Mouse (Mus musculus) ES-Bruce4 (cell line): ENCODE results near the gene Bmp8b. TPM values are rescaled to one million over a fixed set of nuclear protein-coding genes. Genes with fewer than 3 reads are reported as not detected.

Source experiments
- H3K27ac ChIP-seq: 2 replicates; pipeline ENCODE4 v1.5.1; 2012; ENCODE audit warnings: low read length, inconsistent platforms; ENCODE audit not compliant: insufficient read depth
- H3K27me3 ChIP-seq: 2 replicates; pipeline ENCODE4 v1.6.1; 2012; ENCODE audit warnings: mild to moderate bottlenecking, low read length, inconsistent platforms; ENCODE audit not compliant: control insufficient read depth, poor library complexity, insufficient read depth, severe bottlenecking
- H3K36me3 ChIP-seq: 2 replicates; pipeline ENCODE4 v1.6.1; 2012; ENCODE audit warnings: inconsistent platforms, mild to moderate bottlenecking, low read length, moderate library complexity; ENCODE audit not compliant: control insufficient read depth, poor library complexity, insufficient read depth, severe bottlenecking
- H3K4me1 ChIP-seq: one replicate; pipeline ENCODE4 v1.8.1; 2011; ENCODE audit warnings: low read length; ENCODE audit not compliant: control insufficient read depth, insufficient read depth
- H3K4me3 ChIP-seq: 2 replicates; pipeline ENCODE4 v1.5.1; 2011; ENCODE audit warnings: low read depth, mild to moderate bottlenecking, low read length
- H3K9ac ChIP-seq: 2 replicates; pipeline ENCODE4 v1.6.1; 2012; ENCODE audit warnings: low read depth, mild to moderate bottlenecking, inconsistent platforms; ENCODE audit not compliant: poor library complexity, severe bottlenecking
- H3K9me3 ChIP-seq: replicated peaks from 2 replicates; pipeline ENCODE4 v1.6.1; 2012; ENCODE audit warnings: mild to moderate bottlenecking, low read length, inconsistent platforms; ENCODE audit not compliant: control insufficient read depth, poor library complexity, insufficient read depth, severe bottlenecking
- CTCF ChIP-seq: IDR thresholded peaks from one replicate; pipeline ENCODE4 v1.8.1; 2011; ENCODE audit warnings: low read depth, low read length
- EP300 ChIP-seq: IDR thresholded peaks from 2 replicates; pipeline ENCODE4 v1.6.1; 2011; ENCODE audit warnings: low read depth, low read length; ENCODE audit not compliant: insufficient read depth
- POLR2A ChIP-seq: IDR thresholded peaks from one replicate; pipeline ENCODE4 v1.8.1; 2011; ENCODE audit warnings: low read length; ENCODE audit not compliant: insufficient read depth
- polyA plus RNA-seq: library from polyadenylated mRNA; stranded (reverse); fragments of >200 nt; gene quantifications from 2 replicates; pipeline ENCODE4 v1.2.4, GENCODE M21; 2011; ENCODE audit warnings: low read depth; ENCODE audit not compliant: missing spikeins, insufficient read depth, insufficient read length

Bmp8b gene
- polyA plus RNA-seq: 8.7 and 9.4 TPM in 2 replicates

DNA sequence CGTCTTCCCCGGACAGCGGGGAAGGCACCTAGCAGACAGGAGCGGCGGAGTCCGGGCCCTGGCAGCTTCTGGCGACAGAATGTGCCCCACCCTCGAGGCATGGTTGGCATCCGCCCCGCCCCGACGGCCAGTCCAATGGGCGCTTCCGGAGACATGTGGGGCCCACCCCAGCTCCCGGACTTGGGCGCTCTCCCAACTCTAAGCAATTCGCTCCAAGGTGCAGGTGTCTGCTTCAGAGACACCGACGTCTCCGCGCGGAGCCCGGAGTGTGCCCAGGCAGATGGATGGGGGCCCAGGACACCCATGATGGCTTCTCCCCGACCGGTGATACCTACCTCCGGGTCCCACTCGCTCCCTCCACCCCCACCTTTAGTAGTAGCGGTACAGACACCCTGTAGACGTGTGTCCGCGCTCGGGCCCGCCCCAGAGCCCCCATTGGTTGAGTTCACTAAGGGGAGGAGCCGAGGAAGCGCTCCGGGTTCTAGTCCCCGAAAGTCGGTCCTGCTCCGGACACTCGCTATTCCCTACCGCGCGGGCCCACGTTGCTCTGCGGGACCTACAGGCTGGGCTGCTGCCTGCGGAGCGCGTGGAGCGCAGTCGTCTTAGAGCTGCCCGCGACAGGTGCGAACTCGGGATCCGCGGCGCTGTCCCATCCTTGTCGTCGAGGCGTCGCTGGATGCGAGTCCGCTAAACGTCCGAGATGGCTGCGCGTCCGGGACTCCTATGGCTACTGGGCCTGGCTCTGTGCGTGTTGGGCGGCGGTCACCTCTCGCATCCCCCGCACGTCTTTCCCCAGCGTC, at the start of gene Bmp8b:
Gene Bmp8b (plus strand): TSS at position 515 of the 800 bp plus-strand sequence.
- Histone ChIP-seq H3K9me3 (peaks cover 7% of the 10 kb centered on the region), H3K9ac (peak within 1 kb of the TSS; percentile 27), H3K4me1 (no peaks in the 10 kb centered on the region), H3K4me3 (peak within 1 kb of the TSS; percentile 62), H3K27me3 (no peaks in the 10 kb centered on the region), H3K27ac (no peak within 1 kb of the TSS), H3K36me3 (no peaks in the 10 kb centered on the region)
- TF ChIP-seq EP300 (0 out of 2 replicates have a peak, but pooled peaks have one; percentile 21), POLR2A (no peak)

DNA sequence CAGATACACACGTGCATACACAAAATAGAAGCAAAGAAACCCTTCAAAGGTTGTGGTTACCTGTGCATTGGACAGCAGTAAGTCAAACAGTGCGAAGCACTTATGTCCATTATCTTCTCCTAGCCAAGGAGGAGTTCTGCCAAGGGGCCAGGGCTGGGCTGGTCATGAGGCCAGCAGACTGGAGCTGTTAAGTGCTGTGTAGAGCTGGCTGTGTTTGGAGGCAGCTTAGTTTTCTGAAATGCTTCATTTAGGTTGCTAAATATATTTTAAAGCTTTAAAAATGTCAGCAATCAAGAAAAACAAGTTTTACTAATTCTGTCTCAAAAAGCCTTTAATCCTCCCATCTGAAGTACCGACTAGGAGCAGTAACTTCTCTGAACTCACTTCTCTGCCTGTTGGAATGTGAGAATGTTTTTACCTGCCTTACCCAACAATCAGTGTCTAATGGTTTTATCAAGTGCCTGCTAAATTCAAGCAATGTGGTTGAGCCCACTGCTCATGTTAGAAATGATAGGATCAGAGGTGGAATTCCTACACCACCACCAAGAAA, 48.3 kb upstream of the Bmp8b start:
- Histone ChIP-seq H3K27ac (no peak overlapping the region), H3K4me3 (no peak overlapping the region), H3K27me3 (no peaks in the 10 kb centered on the region), H3K9me3 (no peaks in the 10 kb centered on the region), H3K36me3 (peaks cover 35% of the 10 kb centered on the region), H3K9ac (no peak overlapping the region), H3K4me1 (no peaks in the 10 kb centered on the region)
- TF ChIP-seq POLR2A (no peak), CTCF (no peak), EP300 (no peak)

DNA sequence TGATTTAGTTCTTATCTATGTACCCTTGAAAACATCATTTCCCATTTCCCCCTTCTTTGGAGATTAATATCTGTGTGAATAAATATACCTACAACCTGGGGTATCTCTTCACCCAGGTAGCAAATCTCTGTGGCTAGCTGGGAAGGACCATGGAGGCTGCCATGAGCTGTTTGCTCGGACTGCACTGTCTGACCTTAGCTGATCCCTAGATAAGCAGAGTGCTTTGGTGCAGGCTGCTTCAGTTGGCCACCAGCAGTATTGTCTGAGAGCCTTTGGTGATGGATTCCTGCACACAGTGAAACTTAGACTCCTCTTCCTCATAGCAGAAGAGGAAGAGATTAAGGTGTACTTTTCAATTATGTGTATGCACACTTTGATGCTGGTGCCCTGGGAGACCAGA, 47.0 kb upstream of the Bmp8b start:
- Histone ChIP-seq H3K27me3 (no peaks in the 10 kb centered on the region), H3K36me3 (peaks cover 24% of the 10 kb centered on the region), H3K4me1 (no peaks in the 10 kb centered on the region), H3K9ac (no peak overlapping the region), H3K9me3 (no peaks in the 10 kb centered on the region), H3K4me3 (no peak overlapping the region), H3K27ac (no peak overlapping the region)
- TF ChIP-seq EP300 (no peak), CTCF (no peak), POLR2A (no peak)

DNA sequence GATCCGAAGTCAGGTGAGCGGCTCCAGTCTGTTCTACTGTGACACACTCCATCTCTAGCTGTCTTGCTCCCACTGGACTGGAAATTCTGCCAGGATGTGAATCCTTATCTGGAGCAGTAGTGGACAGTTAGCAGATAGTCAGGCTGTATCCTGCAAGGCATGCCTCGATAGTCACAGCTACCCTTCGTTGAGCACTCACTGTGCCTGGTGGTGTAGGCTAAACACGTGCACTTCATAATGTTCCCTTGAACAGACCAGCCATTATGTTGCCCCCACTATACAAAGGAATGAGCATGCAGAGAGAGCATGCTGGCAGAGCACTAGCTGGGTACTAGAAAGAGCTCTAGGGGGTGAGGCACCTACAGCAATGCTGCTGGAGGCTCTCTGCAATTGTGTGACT, 43.2 kb upstream of the Bmp8b start:
- Histone ChIP-seq H3K9me3 (no peaks in the 10 kb centered on the region), H3K27me3 (no peaks in the 10 kb centered on the region), H3K4me1 (no peaks in the 10 kb centered on the region), H3K27ac (no peak overlapping the region), H3K4me3 (no peak overlapping the region), H3K9ac (no peak overlapping the region), H3K36me3 (no peaks in the 10 kb centered on the region)
- TF ChIP-seq POLR2A (no peak), EP300 (no peak), CTCF (no peak)

DNA sequence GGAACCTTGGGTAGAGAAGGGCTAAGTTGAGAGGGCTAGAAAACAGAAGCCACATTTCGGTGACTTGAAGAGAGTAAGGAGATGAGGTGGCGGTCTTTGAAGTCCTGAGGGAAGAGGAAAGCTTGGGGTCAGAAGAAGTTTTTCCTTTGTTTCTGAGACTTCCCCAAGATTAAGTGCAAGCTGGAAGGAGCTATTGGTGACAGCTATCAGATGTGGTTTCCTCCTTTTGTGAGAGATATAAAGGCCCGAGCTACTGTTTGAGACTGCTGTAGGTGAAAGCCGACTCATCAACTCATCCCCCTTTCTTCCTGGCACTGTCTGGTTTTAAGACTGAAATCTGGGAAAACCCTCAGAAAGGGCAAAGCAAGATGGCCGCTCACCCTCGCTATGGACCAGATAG, 36.3 kb upstream of the Bmp8b start:
- TF ChIP-seq EP300: no peak
- no peak for TF ChIP-seq POLR2A
- no peak for TF ChIP-seq CTCF
- Histone ChIP-seq H3K27ac (no peak overlapping the region), H3K9ac (no peak overlapping the region)

More for the DNA sequence above, 36.3 kb upstream of the Bmp8b start:
- H3K36me3 ChIP-seq: no peaks in the 10 kb centered on the region
- H3K9me3 ChIP-seq: no peaks in the 10 kb centered on the region
- H3K27me3 ChIP-seq: no peaks in the 10 kb centered on the region
- no peaks in the 10 kb centered on the region for H3K4me1 ChIP-seq
- H3K4me3 ChIP-seq: no peak overlapping the region
